Mouse (Mus musculus) kidney, embryonic 16.5 days (tissue): Measurements from ENCODE around the gene Arl4c. TPM values are rescaled to one million over a fixed set of nuclear protein-coding genes. Genes with fewer than 3 reads are reported as not detected.

Source experiments
- ATAC-seq: fragments of 200-750 bp; cut with Nextera tagmentation; 2 replicates; pipeline ENCODE4 v1.8.0; 2017; ENCODE audit warnings: moderate TSS enrichment; ENCODE audit not compliant: low FRiP score, low TSS enrichment
- H3K27ac ChIP-seq: fragments of 300-500 bp; sonication (generic); 2 replicates; pipeline ENCODE4 v1.5.1; 2014; ENCODE audit warnings: low read length
- H3K27me3 ChIP-seq: fragments of 300-500 bp; sonication (generic); 2 replicates; pipeline ENCODE4 v1.6.1; 2014; ENCODE audit warnings: low read length, control low read depth, mixed read lengths; ENCODE audit not compliant: insufficient read depth
- H3K36me3 ChIP-seq: fragments of 300-500 bp; sonication (generic); 2 replicates; pipeline ENCODE4 v1.6.1; 2014; ENCODE audit warnings: low read length, control low read depth, mixed read lengths; ENCODE audit not compliant: insufficient read depth
- H3K4me1 ChIP-seq: fragments of 300-500 bp; sonication (generic); 2 replicates; pipeline ENCODE4 v1.6.1; 2014; ENCODE audit warnings: low read length, control low read depth, mixed read lengths; ENCODE audit not compliant: insufficient read depth
- H3K4me2 ChIP-seq: fragments of 300-500 bp; sonication (generic); replicated peaks from 2 replicates; pipeline ENCODE4 v1.6.1; 2014; ENCODE audit warnings: low read depth, low read length
- H3K4me3 ChIP-seq: fragments of 300-500 bp; sonication (generic); 2 replicates; pipeline ENCODE4 v1.5.1; 2014; ENCODE audit warnings: mild to moderate bottlenecking, low read length
- H3K9ac ChIP-seq: fragments of 300-500 bp; sonication (generic); replicated peaks from 2 replicates; pipeline ENCODE4 v1.6.1; 2014; ENCODE audit warnings: low read length
- H3K9me3 ChIP-seq: fragments of 300-500 bp; sonication (generic); 2 replicates; pipeline ENCODE4 v1.6.1; 2016; ENCODE audit warnings: low read length, control low read depth
- WGBS: fragments of 180-500 bp; shearing (Covaris S2); extraction: QIAGEN DNeasy Blood & Tissue Kit; methylation state at CpG from one replicate; pipeline ENCODE4 v1.1.7; 2014; 5-methylcytosine and 5-hydroxymethylcytosine counted together
- polyA plus RNA-seq: library from polyadenylated mRNA; unstranded; fragments of >200 nt; fragmentation: Nextera tagmentation; extraction: Ambion mirVana; gene quantifications from 2 replicates; pipeline ENCODE4 v1.2.1, GENCODE M21; 2015

The Arl4c gene
- polyA plus RNA-seq, 1 experiment from 2014 or later, result 24.2 TPM

GRCm38 (mm10) chr1:88664623-88665022 is 37.4 kb downstream of the Arl4c start:
- no peak overlapping the region for H3K9ac ChIP-seq
- H3K4me2 ChIP-seq, result no peak overlapping the region
- H3K9me3 ChIP-seq, result no peaks in the 10 kb centered on the region
- H3K27ac ChIP-seq, result no peak overlapping the region
- H3K4me3 ChIP-seq, result no peak overlapping the region
- no peaks in the 10 kb centered on the region for H3K27me3 ChIP-seq
- H3K36me3 ChIP-seq, result no peaks in the 10 kb centered on the region
- ATAC-seq, result no peak
- peaks cover 14% of the 10 kb centered on the region for H3K4me1 ChIP-seq
- WGBS, result 73% methylated on average over 3 of the region's 3 CpGs

- H3K27ac ChIP-seq, result no peak overlapping the region
These were observed 39.3 kb downstream of the Arl4c start for GRCm38 (mm10) chr1:88662736-88663135.

GRCm38 (mm10) chr1:88661209-88661608 is 40.8 kb downstream of the Arl4c start:
- H3K36me3 ChIP-seq, result no peaks in the 10 kb centered on the region
- no peaks in the 10 kb centered on the region for H3K9me3 ChIP-seq
- no peak for ATAC-seq
- 93% methylated on average over 3 of the region's 3 CpGs for WGBS
- no peaks in the 10 kb centered on the region for H3K4me1 ChIP-seq
- H3K4me3 ChIP-seq, result no peak overlapping the region
- H3K4me2 ChIP-seq, result no peak overlapping the region
- no peak overlapping the region for H3K27ac ChIP-seq
- H3K27me3 ChIP-seq, result no peaks in the 10 kb centered on the region
- no peak overlapping the region for H3K9ac ChIP-seq

More at GRCm38 (mm10) chr1:88662736-88663135, 39.3 kb downstream of the Arl4c start:
- Histone ChIP-seq H3K9ac (no peak overlapping the region), H3K36me3 (no peaks in the 10 kb centered on the region), H3K4me2 (no peak overlapping the region), H3K27me3 (no peaks in the 10 kb centered on the region), H3K4me3 (no peak overlapping the region), H3K9me3 (no peaks in the 10 kb centered on the region), H3K4me1 (no peaks in the 10 kb centered on the region)
- 73% methylated on average over 5 of the region's 5 CpGs for WGBS
- no peak for ATAC-seq

- no peaks in the 10 kb centered on the region for H3K9me3 ChIP-seq
- no peaks in the 10 kb centered on the region for H3K36me3 ChIP-seq
- no peak overlapping the region for H3K4me3 ChIP-seq
- no peak overlapping the region for H3K4me2 ChIP-seq
- H3K4me1 ChIP-seq, result no peaks in the 10 kb centered on the region
- H3K9ac ChIP-seq, result no peak overlapping the region
- ATAC-seq, result no peak
- no peaks in the 10 kb centered on the region for H3K27me3 ChIP-seq
- no peak overlapping the region for H3K27ac ChIP-seq
- 73% methylated on average over 6 of the region's 6 CpGs for WGBS
These were observed 43.6 kb downstream of the Arl4c start for GRCm38 (mm10) chr1:88658290-88658857.

- H3K27me3 ChIP-seq, result no peaks in the 10 kb centered on the region
- ATAC-seq, result no peak
- 76% methylated on average over 5 of the region's 5 CpGs for WGBS
These were observed 45.9 kb downstream of the Arl4c start for GRCm38 (mm10) chr1:88656096-88656480.

GRCm38 (mm10) chr1:88655473-88656095 is 46.4 kb downstream of the Arl4c start:
- 85% methylated on average over 3 of the region's 3 CpGs for WGBS

More at GRCm38 (mm10) chr1:88656096-88656480, 45.9 kb downstream of the Arl4c start:
- no peak overlapping the region for H3K4me2 ChIP-seq
- H3K4me1 ChIP-seq, result 0 out of 2 replicates have a peak, but pooled peaks cover 9% of the 10 kb centered on the region
- no peak overlapping the region for H3K27ac ChIP-seq
- no peaks in the 10 kb centered on the region for H3K9me3 ChIP-seq
- no peak overlapping the region for H3K4me3 ChIP-seq
- H3K36me3 ChIP-seq, result no peaks in the 10 kb centered on the region
- no peak overlapping the region for H3K9ac ChIP-seq

GRCm38 (mm10) chr1:88654521-88655472 is 47.2 kb downstream of the Arl4c start:
- no peaks in the 10 kb centered on the region for H3K9me3 ChIP-seq
- no peak overlapping the region for H3K4me3 ChIP-seq
- 71% methylated on average over 9 of the region's 9 CpGs for whole genome bisulfite sequencing
- H3K27me3 ChIP-seq, result no peaks in the 10 kb centered on the region
- H3K27ac ChIP-seq, result no peak overlapping the region
- H3K9ac ChIP-seq, result no peak overlapping the region
- ATAC-seq, result no peak
- H3K4me1 ChIP-seq, result 0 out of 2 replicates have a peak, but pooled peaks cover 9% of the 10 kb centered on the region
- H3K36me3 ChIP-seq, result no peaks in the 10 kb centered on the region
- no peak overlapping the region for H3K4me2 ChIP-seq

More at GRCm38 (mm10) chr1:88655473-88656095, 46.4 kb downstream of the Arl4c start:
- no peaks in the 10 kb centered on the region for H3K36me3 ChIP-seq
- H3K9me3 ChIP-seq, result no peaks in the 10 kb centered on the region
- H3K27me3 ChIP-seq, result no peaks in the 10 kb centered on the region
- 0 out of 2 replicates have a peak, but pooled peaks cover 9% of the 10 kb centered on the region for H3K4me1 ChIP-seq
- H3K9ac ChIP-seq, result no peak overlapping the region
- H3K4me2 ChIP-seq, result no peak overlapping the region
- H3K27ac ChIP-seq, result no peak overlapping the region
- H3K4me3 ChIP-seq, result no peak overlapping the region
- no peak for ATAC-seq

GRCm38 (mm10) chr1:88653614-88654520 is 48.2 kb downstream of the Arl4c start:
- no peak for ATAC-seq
- Histone ChIP-seq H3K4me3 (no peak overlapping the region), H3K27ac (no peak overlapping the region), H3K4me2 (no peak overlapping the region), H3K36me3 (no peaks in the 10 kb centered on the region), H3K27me3 (no peaks in the 10 kb centered on the region), H3K9ac (no peak overlapping the region), H3K4me1 (0 out of 2 replicates have a peak, but pooled peaks cover 9% of the 10 kb centered on the region), H3K9me3 (no peaks in the 10 kb centered on the region)
- 85% methylated on average over 7 of the region's 7 CpGs for WGBS

- Histone ChIP-seq H3K36me3 (no peaks in the 10 kb centered on the region), H3K27me3 (no peaks in the 10 kb centered on the region), H3K27ac (no peak overlapping the region), H3K9ac (no peak overlapping the region), H3K4me3 (no peak overlapping the region), H3K4me2 (no peak overlapping the region), H3K9me3 (no peaks in the 10 kb centered on the region), H3K4me1 (0 out of 2 replicates have a peak, but pooled peaks cover 9% of the 10 kb centered on the region)
- WGBS, result 75% methylated on average over 8 of the region's 8 CpGs
- no peak; the same call in 1 of the 2 replicates for ATAC-seq
These were observed 49.3 kb downstream of the Arl4c start for GRCm38 (mm10) chr1:88652682-88653081.
